ENCODE assay signal across 10 mouse cellular contexts in genomic region chr7:3264390-3265022, GRCm38 (mm10). TPM values are rescaled to one million over a fixed set of nuclear protein-coding genes. Genes with fewer than 3 reads are reported as not detected.
A peak's percentile ranks its signal among the peaks of the same experiment; 100 is the strongest.
DNase-seq lines count a peak whose midpoint lies in the region; ATAC-seq lines count a peak whose summit lies in the region.
"Had no signal": no experiment of that assay in that cellular context is flagged by ENCODE, and none has a peak within 500 bp of the region (broad histone marks: within the 10 kb centered on the region; RNA-seq: fewer than 3 reads in every experiment).

No protein-coding gene starts in this region.

- H3K27me3 ChIP-seq in heart, embryonic 12.5 days (replicated peaks): 0 out of 2 replicates have a peak, but pooled peaks cover 4% of the 10 kb centered on the region
- peaks cover 6% of the 10 kb centered on the region; the same call in 1 of the 2 replicates for H3K27me3 ChIP-seq in intestine, embryonic 14.5 days (replicated peaks; ENCODE audit: control insufficient read depth, insufficient read depth, low read length)
- no peaks in the 10 kb centered on the region for H3K27me3 ChIP-seq in midbrain, embryonic 15.5 days (replicated peaks)

- intact Hi-C loops in heart, postnatal 36 days (cut with DNase I): loop anchor here (5.0 kb wide), 1 partner anchor 38 kb away; no protein-coding TSS in a partner anchor

- H3K4me2 ChIP-seq in heart, embryonic 12.5 days: peak overlapping the region; percentile 78
- peak overlapping the region; percentile 28 for H3K4me2 ChIP-seq in intestine, embryonic 14.5 days (ENCODE audit: low read length)
- peak overlapping the region; percentile 14 for H3K4me2 ChIP-seq in midbrain, embryonic 15.5 days

- H3K9me3 ChIP-seq in heart, embryonic 12.5 days (replicated peaks): no peaks in the 10 kb centered on the region
- H3K9me3 ChIP-seq in intestine, embryonic 14.5 days (ENCODE audit: control insufficient read depth, low read length): no peaks in the 10 kb centered on the region
- no peaks in the 10 kb centered on the region for H3K9me3 ChIP-seq in midbrain, embryonic 15.5 days

- WGBS in heart, embryonic 12.5 days: 22% methylated on average over 22 of the region's 22 CpGs
- 30% methylated on average over 22 of the region's 22 CpGs for WGBS in intestine, embryonic 14.5 days
- WGBS in midbrain, embryonic 15.5 days: 39% methylated on average over 22 of the region's 22 CpGs

- no peak overlapping the region for H3K27ac ChIP-seq in heart, embryonic 12.5 days (ENCODE audit: poor library complexity, severe bottlenecking)
- H3K27ac ChIP-seq in intestine, embryonic 14.5 days (ENCODE audit: low read depth): no peak overlapping the region
- no peak overlapping the region for H3K27ac ChIP-seq in midbrain, embryonic 15.5 days

- ATAC-seq in heart, embryonic 12.5 days (ENCODE audit: insufficient number of reproducible peaks, low FRiP score): no peak
- no peak for ATAC-seq in intestine, embryonic 14.5 days (replicated peaks; ENCODE audit: low FRiP score, low TSS enrichment, low read depth)
- no peak for ATAC-seq in midbrain, embryonic 15.5 days (replicated peaks)
- ATAC-seq: forebrain, embryonic 14.5 days had no signal

- H3K9ac ChIP-seq in heart, embryonic 12.5 days: peak overlapping the region; percentile 43; the same call in 1 of the 2 replicates
- no peak overlapping the region for H3K9ac ChIP-seq in intestine, embryonic 14.5 days (ENCODE audit: low read length)
- H3K9ac ChIP-seq in midbrain, embryonic 15.5 days: no peak overlapping the region

- no peak for DNase-seq in heart, postnatal 36 days
- DNase-seq in ZHBTc4 (ENCODE audit: low read depth, low spot score): peak; percentile 44
- no peak for DNase-seq in intestine, embryonic 14.5 days (ENCODE audit: low spot score)
- no peak for DNase-seq in left cerebral cortex, adult 8-10 months (ENCODE audit: low spot score in 2 of 2)
- DNase-seq in layer of hippocampus, adult 11-12 months (ENCODE audit: low spot score): no peak
- no peak for DNase-seq in urinary bladder, adult 2 months (ENCODE audit: low spot score)
- DNase-seq: layer of hippocampus, postnatal 36 days had no signal

- peak overlapping the region; percentile 40 for H3K4me3 ChIP-seq in heart, embryonic 12.5 days
- H3K4me3 ChIP-seq in intestine, embryonic 14.5 days (ENCODE audit: low read depth, low read length): no peak overlapping the region
- H3K4me3 ChIP-seq in midbrain, embryonic 15.5 days: no peak overlapping the region

- no peaks in the 10 kb centered on the region for H3K36me3 ChIP-seq in heart, embryonic 12.5 days
- no peaks in the 10 kb centered on the region for H3K36me3 ChIP-seq in intestine, embryonic 14.5 days (ENCODE audit: control insufficient read depth, insufficient read depth, low read length)
- H3K36me3 ChIP-seq in midbrain, embryonic 15.5 days (replicated peaks): no peaks in the 10 kb centered on the region

- peaks cover 8% of the 10 kb centered on the region; the same call in 1 of the 2 replicates for H3K4me1 ChIP-seq in heart, embryonic 12.5 days (replicated peaks)
- H3K4me1 ChIP-seq in intestine, embryonic 14.5 days (replicated peaks; ENCODE audit: control insufficient read depth, insufficient read depth, low read length): no peaks in the 10 kb centered on the region
- peaks cover 3% of the 10 kb centered on the region; the same call in 1 of the 2 replicates for H3K4me1 ChIP-seq in midbrain, embryonic 15.5 days

RNA-seq across cellular contexts. Expression of gene Nlrp12, which starts 15.0 kb away (rescaled TPM):
- not detected in 2 replicates for polyA plus RNA-seq in heart, embryonic 12.5 days (2016; fragmentation: Nextera tagmentation; extraction: Ambion mirVana)
- not detected for total RNA-seq in heart, postnatal 36 days (2021)
- 0.07 TPM in 1 of 2 replicates, not detected in the other for polyA plus RNA-seq in intestine, embryonic 14.5 days (2014; fragmentation: Nextera tagmentation; extraction: Ambion mirVana)
- 0.05 TPM in 2 replicates for polyA plus RNA-seq in midbrain, embryonic 15.5 days (2015; fragmentation: Nextera tagmentation; extraction: Ambion mirVana)
- not detected for total RNA-seq in left cerebral cortex, adult 8-10 months (2022)
- polyA plus RNA-seq in urinary bladder, adult 2 months (2012; rRNA removed): 0.04 TPM in 1 of 2 replicates, not detected in the other
- polyA plus RNA-seq: forebrain, embryonic 14.5 days had no signal

RNA-seq across cellular contexts. Expression of gene Myadm, which starts 24.4 kb away (rescaled TPM):
- 186 and 202 TPM in 2 replicates for polyA plus RNA-seq in heart, embryonic 12.5 days (2016; fragmentation: Nextera tagmentation; extraction: Ambion mirVana)
- total RNA-seq in heart, postnatal 36 days (2021): 100 to 1,000 TPM; 160 to 162 TPM
- 182 and 192 TPM in 2 replicates for polyA plus RNA-seq in intestine, embryonic 14.5 days (2014; fragmentation: Nextera tagmentation; extraction: Ambion mirVana)
- polyA plus RNA-seq in midbrain, embryonic 15.5 days (2015; fragmentation: Nextera tagmentation; extraction: Ambion mirVana): 33.3 and 34.5 TPM in 2 replicates
- 10 to 100 TPM; 42.1 to 50.5 (median 47.1) TPM for total RNA-seq in left cerebral cortex, adult 8-10 months (2022)
- polyA plus RNA-seq in urinary bladder, adult 2 months (2012; rRNA removed): 303 and 327 TPM in 2 replicates

RNA-seq across cellular contexts. Expression of gene Prkcg, which starts 24.5 kb away (rescaled TPM):
- 0.14 and 0.19 TPM in 2 replicates for polyA plus RNA-seq in heart, embryonic 12.5 days (2016; fragmentation: Nextera tagmentation; extraction: Ambion mirVana)
- 1 to 10 TPM; 1.8 to 2.5 TPM for total RNA-seq in heart, postnatal 36 days (2021)
- 0.36 and 0.70 TPM in 2 replicates for polyA plus RNA-seq in intestine, embryonic 14.5 days (2014; fragmentation: Nextera tagmentation; extraction: Ambion mirVana)
- polyA plus RNA-seq in midbrain, embryonic 15.5 days (2015; fragmentation: Nextera tagmentation; extraction: Ambion mirVana): 2.3 and 2.4 TPM in 2 replicates
- total RNA-seq in left cerebral cortex, adult 8-10 months (2022): 100 to 1,000 TPM; 228 to 253 (median 241) TPM
- polyA plus RNA-seq in urinary bladder, adult 2 months (2012; rRNA removed): 1.6 and 2.4 TPM in 2 replicates

Comparison
In these comparisons a context has a peak if more than half of its experiments do, and no peak if none do; other contexts are left out.
1. H3K4me2 ChIP-seq: peak in every context shown above with its lines; median percentile 78 in heart, embryonic 12.5 days; 28 in intestine, embryonic 14.5 days; 14 in midbrain, embryonic 15.5 days.